Mouse (Mus musculus): ENCODE measurements around the gene Cdkn2d. TPM values are rescaled to one million over a fixed set of nuclear protein-coding genes. Genes with fewer than 3 reads are reported as not detected.

Gene Cdkn2d
- polyA plus RNA-seq (2015; fragmentation: Nextera tagmentation; extraction: Ambion mirVana) = 33.9 and 34.9 TPM in 2 replicates

DNA sequence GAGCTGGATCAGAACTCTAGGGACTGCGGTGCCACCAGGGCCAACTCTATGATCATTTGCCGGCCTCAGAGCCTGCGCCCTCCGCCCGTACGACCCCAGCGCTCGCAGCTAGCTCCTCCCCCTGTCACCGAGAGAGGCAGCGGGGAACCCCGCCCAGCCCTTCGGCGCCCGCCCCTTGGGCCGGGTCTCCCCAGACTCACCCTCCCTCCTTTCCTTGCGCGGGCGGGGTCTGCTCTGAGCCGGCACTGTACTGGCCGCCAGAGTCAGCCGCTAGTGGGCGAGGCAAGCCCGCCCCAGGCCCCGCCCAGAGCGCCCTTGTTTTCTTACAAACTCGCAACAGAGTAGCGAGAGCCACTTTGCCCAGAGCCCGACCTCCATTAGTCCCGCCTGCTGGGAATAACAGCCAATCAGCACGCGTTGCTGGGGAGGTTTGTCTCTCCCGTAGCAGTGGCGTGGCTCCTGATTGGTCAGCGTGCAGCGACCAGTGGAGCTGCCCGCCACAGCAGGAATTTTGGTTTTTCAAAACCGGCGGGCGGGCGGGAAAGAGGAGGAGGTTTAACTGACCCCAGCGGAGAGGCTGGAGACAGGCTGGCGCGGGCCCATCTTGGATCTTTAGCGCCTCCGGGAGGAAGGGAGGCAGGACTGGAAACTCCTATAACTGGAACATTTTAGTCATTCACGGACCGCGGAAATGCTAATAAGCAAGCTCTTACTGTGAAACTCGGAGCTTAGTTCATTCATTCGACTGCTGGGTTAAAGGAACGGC is at the start of gene Cdkn2d:
TSS of gene Cdkn2d (minus strand) at position 386 of the 766 bp plus-strand sequence.
- Histone ChIP-seq H3K27ac (ENCODE audit: low read length) (peak within 1 kb of the TSS; percentile 86), H3K27me3 (replicated peaks; ENCODE audit: insufficient read depth, low read length) (no peaks in the 10 kb centered on the region), H3K4me3 (ENCODE audit: low read depth, low read length) (peak within 1 kb of the TSS; percentile 66), H3K9ac (replicated peaks; ENCODE audit: low read depth) (peak within 1 kb of the TSS; percentile 63), H3K9me3 (ENCODE audit: low read length) (no peaks in the 10 kb centered on the region), H3K4me1 (ENCODE audit: insufficient read depth, low read depth, low read length) (peaks cover 19% of the 10 kb centered on the region), H3K4me2 (replicated peaks; ENCODE audit: low read depth, low read length) (peak within 1 kb of the TSS; percentile 80), H3K36me3 (ENCODE audit: insufficient read depth, low read length) (no peaks in the 10 kb centered on the region)
- DNase-seq (ENCODE audit: low spot score) = peak; percentile 100
- 3% methylated on average over 47 of the region's 51 CpGs for WGBS
- peak; percentile 92 for ATAC-seq
- TF ChIP-seq CTCF (IDR thresholded peaks at IDR 0.05) (peak; percentile 62), EP300 (IDR thresholded peaks at IDR 0.05) (no peak; the same call in 1 of the 2 replicates)

DNA sequence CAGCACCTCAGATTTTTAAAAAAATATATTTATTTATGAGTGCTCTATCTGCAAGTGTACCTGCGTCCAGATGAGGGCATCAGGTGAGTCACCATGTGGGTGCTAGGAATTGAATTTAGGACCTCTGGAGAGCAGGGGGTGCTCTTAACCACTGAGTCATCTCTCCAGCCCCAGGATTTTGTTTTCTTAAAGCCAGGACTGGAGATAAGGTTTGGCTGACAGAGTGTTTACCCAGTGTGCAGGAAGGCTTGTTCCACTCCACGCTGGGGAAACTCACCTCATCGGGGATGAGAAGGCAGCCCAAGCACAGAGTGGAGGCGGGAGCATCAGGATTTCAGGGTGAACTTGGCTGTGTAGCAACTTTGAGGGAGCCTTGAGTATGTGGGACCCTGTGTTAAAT is 49.2 kb upstream of the Cdkn2d start:
- Histone ChIP-seq H3K4me2 (replicated peaks; ENCODE audit: low read depth, low read length) (no peak overlapping the region), H3K4me1 (ENCODE audit: insufficient read depth, low read depth, low read length) (no peaks in the 10 kb centered on the region; the same call in 1 of the 2 replicates), H3K27ac (ENCODE audit: low read length) (peak overlapping the region; percentile 66), H3K9ac (replicated peaks; ENCODE audit: low read depth) (no peak overlapping the region), H3K9me3 (ENCODE audit: low read length) (no peaks in the 10 kb centered on the region), H3K4me3 (ENCODE audit: low read depth, low read length) (no peak overlapping the region), H3K27me3 (replicated peaks; ENCODE audit: insufficient read depth, low read length) (no peaks in the 10 kb centered on the region), H3K36me3 (ENCODE audit: insufficient read depth, low read length) (peaks cover 39% of the 10 kb centered on the region)
- DNase-seq (ENCODE audit: low spot score) (peak; percentile 85), ATAC-seq (peak; percentile 80)
- TF ChIP-seq CTCF (IDR thresholded peaks at IDR 0.05) = 0 out of 2 replicates have a peak, but pooled peaks have one; percentile 27
- TF ChIP-seq EP300 (IDR thresholded peaks at IDR 0.05) = peak; percentile 83
- 43% methylated on average over 4 of the region's 4 CpGs for WGBS

DNA sequence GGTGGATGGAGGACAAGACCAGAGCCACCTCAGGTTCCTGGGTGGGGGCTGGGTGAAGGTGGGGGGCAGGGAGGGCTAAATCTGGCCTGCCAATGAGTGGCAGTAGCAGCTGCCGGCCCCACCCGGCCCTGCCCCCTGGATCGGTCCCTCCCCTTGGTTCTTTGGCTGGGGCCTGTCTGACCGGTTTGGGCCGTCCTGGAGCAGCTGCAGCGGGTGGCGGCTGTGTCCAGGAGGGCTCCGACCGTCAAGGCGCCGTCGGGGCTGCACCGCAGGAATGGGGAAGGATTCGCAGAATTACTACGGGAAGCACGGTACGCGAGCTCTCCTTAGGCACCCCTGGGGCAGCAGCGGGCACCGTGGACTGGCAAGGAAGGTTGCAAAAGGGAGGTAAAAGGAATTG is 46.4 kb upstream of the Cdkn2d start:
- Histone ChIP-seq H3K9me3 (ENCODE audit: low read length) (no peaks in the 10 kb centered on the region), H3K4me1 (ENCODE audit: insufficient read depth, low read depth, low read length) (peaks cover 4% of the 10 kb centered on the region), H3K4me3 (ENCODE audit: low read depth, low read length) (peak overlapping the region; percentile 32), H3K27me3 (replicated peaks; ENCODE audit: insufficient read depth, low read length) (no peaks in the 10 kb centered on the region), H3K4me2 (replicated peaks; ENCODE audit: low read depth, low read length) (peak overlapping the region; percentile 47), H3K27ac (ENCODE audit: low read length) (peak overlapping the region; percentile 85), H3K36me3 (ENCODE audit: insufficient read depth, low read length) (peaks cover 14% of the 10 kb centered on the region), H3K9ac (replicated peaks; ENCODE audit: low read depth) (peak overlapping the region; percentile 45; the same call in 1 of the 2 replicates)
- peak; percentile 93 for ATAC-seq
- 17% methylated on average over 20 of the region's 20 CpGs for WGBS
- TF ChIP-seq EP300 (IDR thresholded peaks at IDR 0.05) (peak; percentile 43; the same call in 1 of the 2 replicates), CTCF (IDR thresholded peaks at IDR 0.05) (no peak)
- peak; percentile 83 for DNase-seq (ENCODE audit: low spot score)

DNA sequence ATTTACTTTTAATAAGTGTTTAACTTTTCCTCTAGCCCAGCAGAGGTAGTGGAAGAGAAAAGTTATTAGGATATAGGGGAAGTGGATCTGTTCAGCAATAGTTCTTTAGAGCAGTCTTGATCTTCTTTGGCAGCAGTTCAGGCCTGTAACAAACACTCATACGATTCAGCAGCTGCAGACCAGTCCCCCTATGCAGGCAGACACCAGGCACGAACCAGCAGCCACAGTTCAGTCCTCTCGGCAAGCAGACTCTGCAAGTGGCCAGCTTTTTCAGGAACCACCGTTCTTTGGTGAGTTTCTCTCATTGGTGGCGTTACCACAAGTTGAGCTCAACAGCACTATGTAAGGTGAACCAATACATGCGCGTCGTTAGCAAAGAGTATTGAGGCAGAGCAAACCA is 45.3 kb upstream of the Cdkn2d start:
- TF ChIP-seq EP300 (IDR thresholded peaks at IDR 0.05) (no peak), CTCF (IDR thresholded peaks at IDR 0.05) (no peak)

DNA sequence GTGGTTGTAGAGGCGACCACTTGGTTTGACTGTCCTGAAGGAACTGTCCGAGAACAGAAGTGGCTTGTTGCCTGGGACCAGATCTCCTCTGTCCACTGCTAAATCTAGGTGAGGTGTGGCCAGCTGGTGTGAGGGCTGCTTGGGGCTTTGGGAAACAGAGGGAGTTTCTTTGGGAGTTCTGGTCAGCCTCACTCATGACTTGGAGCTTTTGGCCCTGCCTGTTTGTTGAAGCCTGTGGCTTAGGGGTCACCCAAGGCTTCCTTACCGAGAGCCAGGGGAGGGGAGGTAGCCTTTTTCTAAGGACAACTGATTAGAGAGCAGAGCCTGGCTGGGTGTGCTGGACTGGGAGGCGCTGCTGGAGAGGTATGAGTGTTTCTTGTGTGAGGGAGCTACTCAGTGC is 44.2 kb upstream of the Cdkn2d start:
- 54% methylated on average over 4 of the region's 4 CpGs for WGBS
- Histone ChIP-seq H3K27ac (ENCODE audit: low read length) (peak overlapping the region; percentile 51; the same call in 1 of the 2 replicates), H3K9ac (replicated peaks; ENCODE audit: low read depth) (no peak overlapping the region), H3K4me1 (ENCODE audit: insufficient read depth, low read depth, low read length) (peaks cover 4% of the 10 kb centered on the region), H3K36me3 (ENCODE audit: insufficient read depth, low read length) (peaks cover 4% of the 10 kb centered on the region; the same call in 1 of the 2 replicates), H3K4me2 (replicated peaks; ENCODE audit: low read depth, low read length) (no peak overlapping the region), H3K9me3 (ENCODE audit: low read length) (no peaks in the 10 kb centered on the region), H3K4me3 (ENCODE audit: low read depth, low read length) (no peak overlapping the region), H3K27me3 (replicated peaks; ENCODE audit: insufficient read depth, low read length) (no peaks in the 10 kb centered on the region)
- ATAC-seq (no peak), DNase-seq (ENCODE audit: low spot score) (no peak)
- TF ChIP-seq EP300 (IDR thresholded peaks at IDR 0.05) = no peak
- TF ChIP-seq CTCF (IDR thresholded peaks at IDR 0.05) = no peak

More for the DNA sequence above, 45.3 kb upstream of the Cdkn2d start:
- H3K27ac ChIP-seq (ENCODE audit: low read length) = no peak overlapping the region
- no peak overlapping the region for H3K4me2 ChIP-seq (replicated peaks; ENCODE audit: low read depth, low read length)
- peaks cover 4% of the 10 kb centered on the region for H3K4me1 ChIP-seq (ENCODE audit: insufficient read depth, low read depth, low read length)
- DNase-seq (ENCODE audit: low spot score) (no peak), ATAC-seq (no peak)
- peaks cover 4% of the 10 kb centered on the region; the same call in 1 of the 2 replicates for H3K36me3 ChIP-seq (ENCODE audit: insufficient read depth, low read length)
- H3K27me3 ChIP-seq (replicated peaks; ENCODE audit: insufficient read depth, low read length) = no peaks in the 10 kb centered on the region
- H3K9me3 ChIP-seq (ENCODE audit: low read length) = no peaks in the 10 kb centered on the region
- no peak overlapping the region for H3K4me3 ChIP-seq (ENCODE audit: low read depth, low read length)
- H3K9ac ChIP-seq (replicated peaks; ENCODE audit: low read depth) = no peak overlapping the region
- 69% methylated on average over 8 of the region's 8 CpGs for WGBS

DNA sequence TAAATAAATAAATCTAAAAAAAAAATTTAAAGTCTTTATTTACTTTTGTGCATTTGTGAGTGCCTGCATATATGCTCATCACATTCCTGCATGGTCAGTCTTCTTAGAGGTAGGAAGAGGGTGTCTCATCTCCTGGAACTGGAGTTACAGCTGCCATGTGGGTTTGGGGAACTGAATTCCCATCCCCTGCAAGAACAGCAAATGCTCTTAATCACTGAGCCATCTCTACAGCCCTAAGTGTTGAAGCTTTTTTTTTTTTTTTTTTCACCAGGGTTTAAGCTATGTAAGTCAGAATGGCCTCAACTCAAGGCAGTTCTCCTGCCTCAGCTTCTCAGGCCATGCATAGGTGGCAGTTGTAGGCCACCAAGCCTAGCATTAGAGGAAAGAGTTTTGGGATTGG is 43.5 kb upstream of the Cdkn2d start:
- Histone ChIP-seq H3K9ac (replicated peaks; ENCODE audit: low read depth) (no peak overlapping the region), H3K4me2 (replicated peaks; ENCODE audit: low read depth, low read length) (no peak overlapping the region), H3K27me3 (replicated peaks; ENCODE audit: insufficient read depth, low read length) (no peaks in the 10 kb centered on the region), H3K9me3 (ENCODE audit: low read length) (no peaks in the 10 kb centered on the region), H3K36me3 (ENCODE audit: insufficient read depth, low read length) (peaks cover 3% of the 10 kb centered on the region; the same call in 1 of the 2 replicates), H3K27ac (ENCODE audit: low read length) (no peak overlapping the region), H3K4me1 (ENCODE audit: insufficient read depth, low read depth, low read length) (peaks cover 4% of the 10 kb centered on the region), H3K4me3 (ENCODE audit: low read depth, low read length) (no peak overlapping the region)
- TF ChIP-seq EP300 (IDR thresholded peaks at IDR 0.05) (no peak), CTCF (IDR thresholded peaks at IDR 0.05) (no peak)
- DNase-seq (ENCODE audit: low spot score) = no peak
- no peak for ATAC-seq

All from lung, postnatal 0 days (tissue).